Mouse (Mus musculus): ENCODE measurements around the gene Cep70.

GRCm38 (mm10) chr9:99224583-99224982 lies 18.6 kb upstream of the Cep70 start:
- TF ChIP-seq EP300 (IDR thresholded peaks at IDR 0.05; ENCODE audit: low read depth): no peak
- no peak for TF ChIP-seq CTCF (IDR thresholded peaks at IDR 0.05; ENCODE audit: low read depth)

All from liver, postnatal 0 days (tissue).